Mouse (Mus musculus) hindbrain, postnatal 0 days (tissue): ENCODE data around the gene Kcnj10. TPM values are rescaled to one million over a fixed set of nuclear protein-coding genes. Genes with fewer than 3 reads are reported as not detected.
A peak's percentile ranks its signal among the peaks of the same experiment; 100 is the strongest.

Experiments
- ATAC-seq: fragments of 200-750 bp; cut with Nextera tagmentation; 2 replicates; pipeline ENCODE4 v1.8.0; 2017; ENCODE audit warnings: mild to moderate bottlenecking, moderate TSS enrichment, moderate library complexity
- DNase-seq: peaks from one replicate; pipeline ENCODE4 v3.0.0-alpha.2; 2015; ENCODE audit warnings: low spot score
- H3K27ac ChIP-seq: fragments of 300-500 bp; sonication (generic); 2 replicates; pipeline ENCODE4 v1.5.1; 2014; ENCODE audit warnings: mild to moderate bottlenecking
- H3K27me3 ChIP-seq: fragments of 300-500 bp; sonication (generic); 2 replicates; pipeline ENCODE4 v1.6.1; 2014; ENCODE audit warnings: low read length, mixed read lengths; ENCODE audit not compliant: insufficient read depth
- H3K36me3 ChIP-seq: fragments of 300-500 bp; sonication (generic); 2 replicates; pipeline ENCODE4 v1.6.1; 2014; ENCODE audit warnings: low read length, mixed read lengths; ENCODE audit not compliant: insufficient read depth
- H3K4me1 ChIP-seq: fragments of 300-500 bp; sonication (generic); 2 replicates; pipeline ENCODE4 v1.6.1; 2014; ENCODE audit warnings: antibody characterized with exemption, low read length, mixed read lengths; ENCODE audit not compliant: insufficient read depth
- H3K4me2 ChIP-seq: fragments of 300-500 bp; sonication (generic); 2 replicates; pipeline ENCODE4 v1.6.1; 2014; ENCODE audit warnings: low read depth, mild to moderate bottlenecking, low read length, moderate library complexity, mixed read lengths
- H3K4me3 ChIP-seq: fragments of 300-500 bp; sonication (generic); 2 replicates; pipeline ENCODE4 v1.5.1; 2014; ENCODE audit warnings: low read length
- H3K9ac ChIP-seq: fragments of 300-500 bp; sonication (generic); replicated peaks from 2 replicates; pipeline ENCODE4 v1.6.1; 2014; ENCODE audit warnings: mild to moderate bottlenecking, low read length, moderate library complexity, mixed read lengths
- H3K9me3 ChIP-seq: fragments of 300-500 bp; sonication (generic); 2 replicates; pipeline ENCODE4 v1.6.1; 2016; ENCODE audit warnings: low read length, mixed read lengths
- CTCF ChIP-seq: IDR thresholded peaks from 2 replicates; pipeline ENCODE4 v1.5.1; 2016; ENCODE audit warnings: antibody characterized with exemption, control low read depth, low read depth
- WGBS: fragments of 180-500 bp; shearing (Covaris S2); extraction: QIAGEN DNeasy Blood & Tissue Kit; methylation state at CpG from one replicate; pipeline ENCODE4 v1.1.7; 2014; 5-methylcytosine and 5-hydroxymethylcytosine counted together
- polyA plus RNA-seq: library from polyadenylated mRNA; unstranded; fragments of >200 nt; fragmentation: Nextera tagmentation; extraction: Ambion mirVana; gene quantifications from 2 replicates; pipeline ENCODE4 v1.2.1, GENCODE M21; 2015
- total RNA-seq: library from RNA; depleted of rRNA; stranded (reverse); fragments of >200 nt; gene quantifications from 2 replicates; pipeline ENCODE4 v1.2.3, GENCODE M21; 2014

Kcnj10 gene
- total and polyA plus RNA-seq, 2 experiments from 2014 or later = 5.4 to 8.6 TPM

GRCm38 (mm10) chr1:172318424-172319035 lies 22.5 kb upstream of the Kcnj10 start:
- ATAC-seq (no peak), DNase-seq (no peak)
- WGBS = 62% methylated on average over 19 of the region's 19 CpGs
- H3K4me1 ChIP-seq = peaks cover 18% of the 10 kb centered on the region
- no peak overlapping the region for H3K27ac ChIP-seq
- no peaks in the 10 kb centered on the region for H3K27me3 ChIP-seq
- no peaks in the 10 kb centered on the region for H3K9me3 ChIP-seq
- no peak overlapping the region for H3K9ac ChIP-seq
- H3K4me2 ChIP-seq = no peak overlapping the region
- no peak for TF ChIP-seq CTCF
- peaks cover 18% of the 10 kb centered on the region; the same call in 1 of the 2 replicates for H3K36me3 ChIP-seq
- H3K4me3 ChIP-seq = no peak overlapping the region

- H3K4me1 ChIP-seq = peaks cover 9% of the 10 kb centered on the region; the same call in 1 of the 2 replicates
- WGBS = 60% methylated on average over 7 of the region's 7 CpGs
- ATAC-seq = no peak
Measured at GRCm38 (mm10) chr1:172319346-172319745, 21.7 kb upstream of the Kcnj10 start.

GRCm38 (mm10) chr1:172319921-172320411 lies 21.0 kb upstream of the Kcnj10 start:
- H3K9ac ChIP-seq = no peak overlapping the region
- WGBS = 26% methylated on average over 5 of the region's 5 CpGs
- H3K4me2 ChIP-seq = no peak overlapping the region
- no peak for TF ChIP-seq CTCF
- no peaks in the 10 kb centered on the region for H3K27me3 ChIP-seq
- H3K27ac ChIP-seq = peak overlapping the region; percentile 66; the same call in 1 of the 2 replicates
- DNase-seq (peak; percentile 60), ATAC-seq (peak; percentile 61)
- no peak overlapping the region for H3K4me3 ChIP-seq
- peaks cover 9% of the 10 kb centered on the region; the same call in 1 of the 2 replicates for H3K4me1 ChIP-seq
- no peaks in the 10 kb centered on the region for H3K9me3 ChIP-seq
- H3K36me3 ChIP-seq = peaks cover 18% of the 10 kb centered on the region; the same call in 1 of the 2 replicates

More at GRCm38 (mm10) chr1:172319346-172319745, 21.7 kb upstream of the Kcnj10 start:
- H3K4me3 ChIP-seq = no peak overlapping the region
- peaks cover 18% of the 10 kb centered on the region; the same call in 1 of the 2 replicates for H3K36me3 ChIP-seq
- H3K27ac ChIP-seq = peak overlapping the region; percentile 66
- H3K27me3 ChIP-seq = no peaks in the 10 kb centered on the region
- TF ChIP-seq CTCF = no peak
- no peak overlapping the region for H3K4me2 ChIP-seq
- no peak for DNase-seq
- H3K9ac ChIP-seq = no peak overlapping the region
- H3K9me3 ChIP-seq = no peaks in the 10 kb centered on the region

- DNase-seq = no peak
Measured at GRCm38 (mm10) chr1:172322725-172323124, 18.3 kb upstream of the Kcnj10 start.

GRCm38 (mm10) chr1:172323298-172323697 lies 17.7 kb upstream of the Kcnj10 start:
- 28% methylated on average over 5 of the region's 5 CpGs for WGBS
- 0 out of 2 replicates have a peak, but pooled peaks cover 12% of the 10 kb centered on the region for H3K36me3 ChIP-seq
- no peak for DNase-seq

More at GRCm38 (mm10) chr1:172322725-172323124, 18.3 kb upstream of the Kcnj10 start:
- 58% methylated on average over 13 of the region's 13 CpGs for WGBS
- no peak for TF ChIP-seq CTCF
- no peak overlapping the region for H3K4me2 ChIP-seq
- H3K9me3 ChIP-seq = no peaks in the 10 kb centered on the region
- no peak for ATAC-seq
- H3K27ac ChIP-seq = no peak overlapping the region
- H3K4me3 ChIP-seq = no peak overlapping the region
- no peak overlapping the region for H3K9ac ChIP-seq
- no peaks in the 10 kb centered on the region for H3K27me3 ChIP-seq
- H3K4me1 ChIP-seq = peaks cover 9% of the 10 kb centered on the region; the same call in 1 of the 2 replicates
- 0 out of 2 replicates have a peak, but pooled peaks cover 16% of the 10 kb centered on the region for H3K36me3 ChIP-seq

GRCm38 (mm10) chr1:172323801-172324359 lies 17.1 kb upstream of the Kcnj10 start:
- no peak overlapping the region for H3K9ac ChIP-seq
- 78% methylated on average over 6 of the region's 6 CpGs for WGBS
- DNase-seq (no peak), ATAC-seq (no peak)
- H3K4me1 ChIP-seq = peaks cover 3% of the 10 kb centered on the region; the same call in 1 of the 2 replicates
- no peak overlapping the region for H3K4me3 ChIP-seq
- H3K36me3 ChIP-seq = 0 out of 2 replicates have a peak, but pooled peaks cover 9% of the 10 kb centered on the region
- no peaks in the 10 kb centered on the region for H3K27me3 ChIP-seq
- no peak overlapping the region for H3K4me2 ChIP-seq
- no peak for TF ChIP-seq CTCF
- no peaks in the 10 kb centered on the region for H3K9me3 ChIP-seq
- H3K27ac ChIP-seq = no peak overlapping the region

More at GRCm38 (mm10) chr1:172323298-172323697, 17.7 kb upstream of the Kcnj10 start:
- Histone ChIP-seq H3K27me3 (no peaks in the 10 kb centered on the region), H3K9ac (no peak overlapping the region), H3K4me2 (no peak overlapping the region), H3K4me1 (peaks cover 8% of the 10 kb centered on the region; the same call in 1 of the 2 replicates), H3K27ac (no peak overlapping the region), H3K4me3 (no peak overlapping the region), H3K9me3 (no peaks in the 10 kb centered on the region)
- TF ChIP-seq CTCF = no peak
- no peak for ATAC-seq
